Mouse (Mus musculus) stomach, postnatal 0 days (tissue): ENCODE data around the gene Erg.

Experiments
- CTCF ChIP-seq: IDR thresholded peaks from 2 replicates; pipeline ENCODE4 v1.5.1; 2016; ENCODE audit warnings: antibody characterized with exemption, low read depth, mild to moderate bottlenecking, moderate library complexity
- EP300 ChIP-seq: optimal IDR thresholded peaks from 2 replicates; pipeline ENCODE3; 2016; ENCODE audit warnings: antibody characterized with exemption

- no peak for TF ChIP-seq EP300
- TF ChIP-seq CTCF = no peak
Observed at GRCm38 (mm10) chr16:95415372-95415771, 171.0 kb downstream of the Erg start.
